Mouse (Mus musculus): ENCODE data around the gene Pcbp4. TPM values are rescaled to one million over a fixed set of nuclear protein-coding genes. Genes with fewer than 3 reads are reported as not detected.
A peak's percentile ranks its signal among the peaks of the same experiment; 100 is the strongest.

Pcbp4 gene
- polyA plus RNA-seq, 1 experiment = 90.3 TPM

- no peak for DNase-seq
- no peak overlapping the region for H3K4me3 ChIP-seq (ENCODE audit: insufficient read depth, low read depth, low read length)
- H3K27me3 ChIP-seq (replicated peaks; ENCODE audit: control insufficient read depth, insufficient read depth, low read length) = no peaks in the 10 kb centered on the region
- 72% methylated on average over 6 of the region's 6 CpGs for WGBS
- no peaks in the 10 kb centered on the region for H3K36me3 ChIP-seq (ENCODE audit: control insufficient read depth, insufficient read depth, low read length)
- no peak overlapping the region for H3K27ac ChIP-seq (ENCODE audit: insufficient read depth, low read depth, low read length)
- H3K4me1 ChIP-seq (ENCODE audit: control insufficient read depth, insufficient read depth, low read length) = 0 out of 2 replicates have a peak, but pooled peaks cover 1% of the 10 kb centered on the region
- TF ChIP-seq POLR2A (IDR thresholded peaks at IDR 0.05; ENCODE audit: low read depth, low read length) (no peak), CTCF (conservative IDR thresholded peaks at IDR 0.05; ENCODE audit: insufficient read depth, insufficient read length, low read depth, low read length) (no peak)
Observed at GRCm38 (mm10) chr9:106411729-106412128, 41.4 kb upstream of the Pcbp4 start.

DNA sequence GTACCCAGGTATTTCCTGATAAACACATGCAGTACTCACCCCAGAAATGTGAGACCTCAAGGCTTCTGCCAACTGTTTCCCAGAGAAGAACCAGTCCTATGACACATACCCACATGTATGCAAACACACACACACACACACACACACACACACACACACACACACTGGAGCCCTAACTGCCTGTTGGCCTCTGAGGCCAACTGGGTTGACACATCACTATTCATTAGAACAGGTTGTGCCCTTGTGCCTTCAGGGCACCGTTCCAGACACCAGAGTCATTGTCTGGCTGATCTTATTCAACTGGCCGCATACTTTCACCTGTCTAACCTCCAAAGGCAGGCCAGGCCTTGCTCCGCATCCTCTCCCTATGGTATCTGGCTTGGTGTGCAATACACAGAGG is 40.9 kb upstream of the Pcbp4 start:
- DNase-seq = no peak
- Histone ChIP-seq H3K27me3 (replicated peaks; ENCODE audit: control insufficient read depth, insufficient read depth, low read length) (no peaks in the 10 kb centered on the region), H3K4me1 (ENCODE audit: control insufficient read depth, insufficient read depth, low read length) (no peaks in the 10 kb centered on the region), H3K27ac (ENCODE audit: insufficient read depth, low read depth, low read length) (no peak overlapping the region), H3K36me3 (ENCODE audit: control insufficient read depth, insufficient read depth, low read length) (no peaks in the 10 kb centered on the region), H3K4me3 (ENCODE audit: insufficient read depth, low read depth, low read length) (no peak overlapping the region)
- WGBS = 64% methylated on average over 3 of the region's 3 CpGs
- no peak for TF ChIP-seq CTCF (conservative IDR thresholded peaks at IDR 0.05; ENCODE audit: insufficient read depth, insufficient read length, low read depth, low read length)
- no peak for TF ChIP-seq POLR2A (IDR thresholded peaks at IDR 0.05; ENCODE audit: low read depth, low read length)

DNA sequence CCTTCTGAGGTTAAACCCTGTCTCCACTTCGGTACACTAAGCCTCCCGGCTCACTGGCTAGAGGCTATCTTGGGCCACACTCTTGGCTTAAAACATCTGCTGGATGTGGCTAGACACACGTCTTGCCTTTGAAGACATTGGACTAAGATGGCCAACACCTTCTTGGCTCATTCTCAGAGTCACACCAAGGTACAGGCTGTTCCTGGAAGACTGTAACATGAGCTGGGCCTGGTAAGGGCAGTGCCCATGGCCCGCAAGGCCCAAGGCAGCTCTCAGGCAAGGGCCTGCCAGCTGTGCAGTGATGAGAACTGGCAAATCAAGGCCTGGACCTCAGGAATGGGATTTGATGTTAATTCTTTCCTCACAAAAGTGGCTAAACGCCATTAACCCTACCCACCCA is 39.5 kb upstream of the Pcbp4 start:
- no peak overlapping the region for H3K4me3 ChIP-seq (ENCODE audit: insufficient read depth, low read depth, low read length)
- WGBS = 69% methylated on average over 5 of the region's 5 CpGs
- no peaks in the 10 kb centered on the region for H3K27me3 ChIP-seq (replicated peaks; ENCODE audit: control insufficient read depth, insufficient read depth, low read length)
- no peaks in the 10 kb centered on the region; the same call in 1 of the 2 replicates for H3K4me1 ChIP-seq (ENCODE audit: control insufficient read depth, insufficient read depth, low read length)
- no peak for DNase-seq
- no peaks in the 10 kb centered on the region for H3K36me3 ChIP-seq (ENCODE audit: control insufficient read depth, insufficient read depth, low read length)
- no peak for TF ChIP-seq POLR2A (IDR thresholded peaks at IDR 0.05; ENCODE audit: low read depth, low read length)
- TF ChIP-seq CTCF (conservative IDR thresholded peaks at IDR 0.05; ENCODE audit: insufficient read depth, insufficient read length, low read depth, low read length) = no peak
- no peak overlapping the region for H3K27ac ChIP-seq (ENCODE audit: insufficient read depth, low read depth, low read length)

DNA sequence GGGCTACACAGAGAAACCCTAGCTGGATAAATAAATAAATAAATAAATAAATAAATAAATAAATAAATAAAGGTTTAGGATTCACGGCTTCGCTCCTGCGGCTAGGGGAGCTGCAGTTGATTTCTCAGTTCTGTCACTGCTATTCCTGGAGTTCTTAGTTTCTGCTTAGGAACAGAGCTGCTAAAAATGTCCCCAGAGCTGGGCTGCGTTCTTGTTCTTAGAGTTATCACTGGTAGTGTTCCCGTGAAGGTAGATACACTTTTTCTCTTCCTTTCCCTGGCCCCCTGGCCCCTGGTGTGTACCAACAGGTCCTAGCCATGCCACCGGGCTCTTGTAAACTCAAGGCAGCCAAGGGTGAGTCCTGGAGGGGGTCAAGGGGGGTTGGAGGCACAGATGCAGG is 36.3 kb upstream of the Pcbp4 start:
- H3K4me1 ChIP-seq (ENCODE audit: control insufficient read depth, insufficient read depth, low read length) = peaks cover 6% of the 10 kb centered on the region
- no peak for DNase-seq

GRCm38 (mm10) chr9:106417841-106418625 is 35.1 kb upstream of the Pcbp4 start:
- H3K27me3 ChIP-seq (replicated peaks; ENCODE audit: control insufficient read depth, insufficient read depth, low read length) = no peaks in the 10 kb centered on the region
- no peak for TF ChIP-seq POLR2A (IDR thresholded peaks at IDR 0.05; ENCODE audit: low read depth, low read length)
- TF ChIP-seq CTCF (conservative IDR thresholded peaks at IDR 0.05; ENCODE audit: insufficient read depth, insufficient read length, low read depth, low read length) = 0 out of 2 replicates have a peak, but pooled peaks have one; percentile 12
- peaks cover 6% of the 10 kb centered on the region for H3K4me1 ChIP-seq (ENCODE audit: control insufficient read depth, insufficient read depth, low read length)
- H3K27ac ChIP-seq (ENCODE audit: insufficient read depth, low read depth, low read length) = no peak overlapping the region
- H3K36me3 ChIP-seq (ENCODE audit: control insufficient read depth, insufficient read depth, low read length) = no peaks in the 10 kb centered on the region
- peak; percentile 85 for DNase-seq
- H3K4me3 ChIP-seq (ENCODE audit: insufficient read depth, low read depth, low read length) = peak overlapping the region; percentile 16; the same call in 1 of the 2 replicates
- 18% methylated on average over 29 of the region's 29 CpGs for WGBS

More for the DNA sequence above, 36.3 kb upstream of the Pcbp4 start:
- no peak for TF ChIP-seq CTCF (conservative IDR thresholded peaks at IDR 0.05; ENCODE audit: insufficient read depth, insufficient read length, low read depth, low read length)
- no peak for TF ChIP-seq POLR2A (IDR thresholded peaks at IDR 0.05; ENCODE audit: low read depth, low read length)
- Histone ChIP-seq H3K4me3 (ENCODE audit: insufficient read depth, low read depth, low read length) (no peak overlapping the region), H3K27ac (ENCODE audit: insufficient read depth, low read depth, low read length) (no peak overlapping the region), H3K36me3 (ENCODE audit: control insufficient read depth, insufficient read depth, low read length) (no peaks in the 10 kb centered on the region), H3K27me3 (replicated peaks; ENCODE audit: control insufficient read depth, insufficient read depth, low read length) (no peaks in the 10 kb centered on the region)
- 92% methylated on average over 6 of the region's 6 CpGs for WGBS

- no peak for TF ChIP-seq CTCF (conservative IDR thresholded peaks at IDR 0.05; ENCODE audit: insufficient read depth, insufficient read length, low read depth, low read length)
- no peaks in the 10 kb centered on the region for H3K36me3 ChIP-seq (ENCODE audit: control insufficient read depth, insufficient read depth, low read length)
- 14% methylated on average over 2 of the region's 2 CpGs for WGBS
- no peaks in the 10 kb centered on the region for H3K27me3 ChIP-seq (replicated peaks; ENCODE audit: control insufficient read depth, insufficient read depth, low read length)
- H3K4me3 ChIP-seq (ENCODE audit: insufficient read depth, low read depth, low read length) = no peak overlapping the region
- no peak overlapping the region for H3K27ac ChIP-seq (ENCODE audit: insufficient read depth, low read depth, low read length)
- H3K4me1 ChIP-seq (ENCODE audit: control insufficient read depth, insufficient read depth, low read length) = peaks cover 6% of the 10 kb centered on the region
- no peak for DNase-seq
Observed at GRCm38 (mm10) chr9:106420608-106421007, 32.5 kb upstream of the Pcbp4 start.

- H3K4me1 ChIP-seq (ENCODE audit: control insufficient read depth, insufficient read depth, low read length) = peaks cover 6% of the 10 kb centered on the region
- no peaks in the 10 kb centered on the region for H3K27me3 ChIP-seq (replicated peaks; ENCODE audit: control insufficient read depth, insufficient read depth, low read length)
- 22% methylated on average over 18 of the region's 18 CpGs for WGBS
- no peak for DNase-seq
- no peak overlapping the region for H3K27ac ChIP-seq (ENCODE audit: insufficient read depth, low read depth, low read length)
- no peak for TF ChIP-seq POLR2A (IDR thresholded peaks at IDR 0.05; ENCODE audit: low read depth, low read length)
- no peak for TF ChIP-seq CTCF (conservative IDR thresholded peaks at IDR 0.05; ENCODE audit: insufficient read depth, insufficient read length, low read depth, low read length)
- no peak overlapping the region for H3K4me3 ChIP-seq (ENCODE audit: insufficient read depth, low read depth, low read length)
- H3K36me3 ChIP-seq (ENCODE audit: control insufficient read depth, insufficient read depth, low read length) = no peaks in the 10 kb centered on the region
Observed at GRCm38 (mm10) chr9:106421033-106421864, 31.8 kb upstream of the Pcbp4 start.
